Mouse (Mus musculus): Measurements from ENCODE around the gene Sox30.
"Not testable (repeated sequence)": the region's sequence is repeated elsewhere in the genome, so short reads cannot be mapped to it uniquely, and the experiment has no call there.

GRCm38 (mm10) chr11:46053457-46053856, 73.3 kb downstream of the Sox30 start:
- TF ChIP-seq CTCF (IDR thresholded peaks at IDR 0.05; ENCODE audit: extremely low read depth, insufficient read length, insufficient replicate concordance, low read depth, low read length); POLR2A (IDR thresholded peaks at IDR 0.05; ENCODE audit: low read depth, low read length): not testable (repeated sequence)

Measured in small intestine, adult 2 months (tissue).